Mouse (Mus musculus) neural tube, embryonic 11.5 days (tissue): Measurements from ENCODE around the gene Dleu7. TPM values are rescaled to one million over a fixed set of nuclear protein-coding genes. Genes with fewer than 3 reads are reported as not detected.

ENCODE experiments used
- ATAC-seq: fragments of 200-750 bp; cut with Nextera tagmentation; 2 replicates; pipeline ENCODE4 v1.8.0; 2017; ENCODE audit warnings: moderate number of reproducible peaks, mild to moderate bottlenecking, moderate TSS enrichment, moderate library complexity; ENCODE audit not compliant: insufficient read depth, low FRiP score, low TSS enrichment
- DNase-seq: peaks from one replicate; pipeline ENCODE4 v3.0.0-alpha.2; 2015; ENCODE audit warnings: low spot score
- H3K27ac ChIP-seq: fragments of 300-500 bp; sonication (generic); 2 replicates; pipeline ENCODE4 v1.5.1; 2014; ENCODE audit warnings: low read depth, mild to moderate bottlenecking, low read length
- H3K27me3 ChIP-seq: fragments of 300-500 bp; sonication (generic); 2 replicates; pipeline ENCODE4 v1.6.1; 2014; ENCODE audit warnings: mild to moderate bottlenecking, low read length, mixed read lengths; ENCODE audit not compliant: control insufficient read depth, insufficient read depth
- H3K36me3 ChIP-seq: fragments of 300-500 bp; sonication (generic); 2 replicates; pipeline ENCODE4 v1.6.1; 2014; ENCODE audit warnings: mild to moderate bottlenecking, low read length, moderate library complexity, mixed read lengths; ENCODE audit not compliant: control insufficient read depth, insufficient read depth
- H3K4me1 ChIP-seq: fragments of 300-500 bp; sonication (generic); 2 replicates; pipeline ENCODE4 v1.6.1; 2014; ENCODE audit warnings: low read length, mixed read lengths; ENCODE audit not compliant: control insufficient read depth, insufficient read depth
- H3K4me2 ChIP-seq: fragments of 300-500 bp; sonication (generic); 2 replicates; pipeline ENCODE4 v1.6.1; 2014; ENCODE audit warnings: low read depth, mild to moderate bottlenecking, moderate library complexity
- H3K4me3 ChIP-seq: fragments of 300-500 bp; sonication (generic); 2 replicates; pipeline ENCODE4 v1.5.1; 2014; ENCODE audit warnings: low read depth, low read length
- H3K9ac ChIP-seq: fragments of 300-500 bp; sonication (generic); 2 replicates; pipeline ENCODE4 v1.6.1; 2014; ENCODE audit warnings: mild to moderate bottlenecking, low read length
- H3K9me3 ChIP-seq: fragments of 300-500 bp; sonication (generic); 2 replicates; pipeline ENCODE4 v1.6.1; 2016; ENCODE audit warnings: low read length; ENCODE audit not compliant: control insufficient read depth
- WGBS: fragments of 180-500 bp; shearing (Covaris S2); extraction: QIAGEN DNeasy Blood & Tissue Kit; methylation state at CpG from one replicate; pipeline ENCODE4 v1.1.7; 2014; 5-methylcytosine and 5-hydroxymethylcytosine counted together
- polyA plus RNA-seq: library from polyadenylated mRNA; unstranded; fragments of >200 nt; fragmentation: Nextera tagmentation; extraction: Ambion mirVana; gene quantifications from 2 replicates; pipeline ENCODE4 v1.2.1, GENCODE M21; 2014

Gene Dleu7
- polyA plus RNA-seq, 1 experiment from 2014 or later: 1.6 TPM

DNA sequence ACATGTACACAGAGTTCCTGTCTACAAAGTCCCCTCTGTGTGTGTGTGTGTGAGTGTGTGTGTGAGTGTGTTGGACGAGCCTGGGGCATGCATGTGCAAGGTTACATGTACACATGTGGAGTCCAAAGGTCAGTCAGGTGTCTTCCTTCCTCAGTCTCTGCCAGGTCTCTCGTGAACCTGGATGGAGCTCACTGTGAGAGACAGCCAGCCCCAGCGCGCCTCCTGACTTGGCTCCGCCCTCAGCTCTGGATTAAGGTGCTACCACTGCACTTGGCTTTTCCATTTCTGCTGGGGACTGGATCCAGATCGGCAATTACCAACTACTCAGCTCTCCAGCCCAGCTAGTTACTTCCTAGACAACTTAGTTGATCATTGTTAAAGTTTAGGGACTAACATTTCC is 35.8 kb upstream of the Dleu7 start:
- no peaks in the 10 kb centered on the region for H3K27me3 ChIP-seq
- no peaks in the 10 kb centered on the region for H3K36me3 ChIP-seq
- no peak overlapping the region for H3K4me3 ChIP-seq
- no peak overlapping the region for H3K4me2 ChIP-seq
- 57% methylated on average over 6 of the region's 6 CpGs for WGBS
- no peak overlapping the region for H3K27ac ChIP-seq
- H3K9me3 ChIP-seq: no peaks in the 10 kb centered on the region
- H3K4me1 ChIP-seq: peaks cover 6% of the 10 kb centered on the region; the same call in 1 of the 2 replicates
- ATAC-seq: no peak
- DNase-seq: no peak
- H3K9ac ChIP-seq: no peak overlapping the region

DNA sequence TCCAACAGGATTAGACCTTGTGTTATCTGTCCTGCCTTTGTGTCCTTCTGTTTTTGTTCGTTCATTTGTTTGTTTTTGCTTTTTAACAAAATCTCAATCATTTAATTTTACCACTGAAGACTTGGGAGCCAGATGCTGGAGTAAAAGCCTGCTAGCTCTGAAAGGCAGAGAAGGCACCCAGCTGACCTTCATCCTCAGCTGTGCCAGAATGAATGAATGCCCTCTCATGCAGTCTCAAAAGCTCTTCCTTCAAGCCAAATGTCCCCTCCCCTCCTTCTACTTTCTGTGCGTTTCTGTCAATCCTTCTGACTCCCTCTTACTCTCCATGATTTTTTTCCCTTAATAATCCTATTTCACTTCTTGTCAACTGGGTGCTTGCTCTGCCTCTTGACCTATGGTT is 34.3 kb upstream of the Dleu7 start:
- WGBS: 57% methylated on average over 2 of the region's 2 CpGs
- Histone ChIP-seq H3K4me2 (no peak overlapping the region), H3K4me3 (no peak overlapping the region), H3K9me3 (no peaks in the 10 kb centered on the region), H3K27ac (no peak overlapping the region), H3K36me3 (no peaks in the 10 kb centered on the region), H3K27me3 (no peaks in the 10 kb centered on the region), H3K9ac (no peak overlapping the region), H3K4me1 (peaks cover 4% of the 10 kb centered on the region; the same call in 1 of the 2 replicates)
- ATAC-seq (no peak), DNase-seq (no peak)

DNA sequence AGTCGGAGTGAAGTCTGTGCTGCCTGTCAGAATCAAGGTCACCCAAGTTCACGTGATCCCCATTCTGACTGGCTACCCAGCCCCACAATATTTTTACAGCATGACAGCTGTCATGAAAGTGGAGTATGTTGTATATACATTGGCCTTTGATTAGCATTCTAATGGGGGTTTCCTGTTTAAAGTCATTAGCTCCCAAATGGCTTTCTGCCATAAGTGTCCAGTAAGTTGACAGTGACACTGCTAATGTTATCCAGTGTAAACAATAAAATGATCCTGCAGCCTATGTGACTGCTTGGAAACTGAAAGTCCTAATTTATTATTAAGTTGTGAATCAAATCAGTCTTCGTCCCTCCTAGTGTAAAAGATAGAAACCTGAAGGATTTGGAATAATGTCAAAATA is 33.2 kb upstream of the Dleu7 start:
- H3K4me3 ChIP-seq: no peak overlapping the region
- 87% methylated on average over 3 of the region's 3 CpGs for WGBS
- no peaks in the 10 kb centered on the region for H3K36me3 ChIP-seq
- H3K9me3 ChIP-seq: no peaks in the 10 kb centered on the region
- ATAC-seq (no peak), DNase-seq (no peak)
- no peak overlapping the region for H3K27ac ChIP-seq
- H3K9ac ChIP-seq: no peak overlapping the region
- no peaks in the 10 kb centered on the region for H3K4me1 ChIP-seq
- H3K4me2 ChIP-seq: no peak overlapping the region
- no peaks in the 10 kb centered on the region for H3K27me3 ChIP-seq

DNA sequence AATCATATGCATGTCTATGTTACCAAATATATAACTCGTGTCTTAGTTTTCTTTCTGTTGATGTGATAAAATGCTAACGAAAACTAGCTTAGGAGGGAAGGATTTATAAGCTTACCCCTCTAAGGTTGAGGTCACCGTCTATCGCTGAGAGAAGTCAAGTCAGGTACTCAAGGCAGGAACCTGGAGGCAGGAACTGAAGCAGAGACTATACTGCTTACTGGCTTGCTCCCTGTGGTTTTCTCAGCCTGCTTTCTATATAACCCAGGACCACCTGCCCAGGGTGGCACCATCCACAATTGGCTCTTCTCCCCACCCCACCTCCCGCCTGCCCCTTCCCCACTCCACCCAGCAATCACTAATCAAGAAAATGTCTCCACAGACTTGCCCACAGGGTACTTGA is 32.1 kb upstream of the Dleu7 start:
- H3K4me2 ChIP-seq: no peak overlapping the region
- no peaks in the 10 kb centered on the region for H3K4me1 ChIP-seq
- H3K27me3 ChIP-seq: no peaks in the 10 kb centered on the region
- WGBS: 86% methylated on average over 5 of the region's 5 CpGs
- H3K27ac ChIP-seq: no peak overlapping the region
- ATAC-seq (no peak), DNase-seq (no peak)
- H3K4me3 ChIP-seq: no peak overlapping the region
- no peak overlapping the region for H3K9ac ChIP-seq
- H3K9me3 ChIP-seq: no peaks in the 10 kb centered on the region
- H3K36me3 ChIP-seq: no peaks in the 10 kb centered on the region

DNA sequence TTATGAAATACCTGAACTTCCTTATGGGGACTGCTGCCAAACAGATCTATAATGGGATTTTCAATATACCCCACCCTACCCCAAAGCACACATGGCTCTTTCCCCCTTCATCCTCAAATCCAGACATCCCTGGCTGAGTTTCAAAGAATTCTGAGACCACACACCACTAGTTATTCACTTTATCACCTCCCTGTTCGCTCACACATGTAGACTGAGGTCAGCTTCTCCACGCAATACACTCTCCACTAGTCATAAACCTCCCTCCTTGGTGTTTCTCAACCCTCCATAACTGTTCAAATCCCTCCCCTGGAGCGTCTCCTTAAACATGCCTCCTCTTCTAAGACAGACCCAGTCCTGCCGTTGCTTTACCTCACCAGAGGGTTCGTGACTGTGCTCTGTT is 30.6 kb upstream of the Dleu7 start:
- H3K4me2 ChIP-seq: no peak overlapping the region
- DNase-seq (no peak), ATAC-seq (no peak)
- H3K4me3 ChIP-seq: no peak overlapping the region
- H3K27me3 ChIP-seq: no peaks in the 10 kb centered on the region
- H3K36me3 ChIP-seq: no peaks in the 10 kb centered on the region
- H3K4me1 ChIP-seq: no peaks in the 10 kb centered on the region
- H3K9ac ChIP-seq: no peak overlapping the region
- 89% methylated on average over 5 of the region's 5 CpGs for WGBS
- H3K9me3 ChIP-seq: no peaks in the 10 kb centered on the region
- no peak overlapping the region for H3K27ac ChIP-seq

DNA sequence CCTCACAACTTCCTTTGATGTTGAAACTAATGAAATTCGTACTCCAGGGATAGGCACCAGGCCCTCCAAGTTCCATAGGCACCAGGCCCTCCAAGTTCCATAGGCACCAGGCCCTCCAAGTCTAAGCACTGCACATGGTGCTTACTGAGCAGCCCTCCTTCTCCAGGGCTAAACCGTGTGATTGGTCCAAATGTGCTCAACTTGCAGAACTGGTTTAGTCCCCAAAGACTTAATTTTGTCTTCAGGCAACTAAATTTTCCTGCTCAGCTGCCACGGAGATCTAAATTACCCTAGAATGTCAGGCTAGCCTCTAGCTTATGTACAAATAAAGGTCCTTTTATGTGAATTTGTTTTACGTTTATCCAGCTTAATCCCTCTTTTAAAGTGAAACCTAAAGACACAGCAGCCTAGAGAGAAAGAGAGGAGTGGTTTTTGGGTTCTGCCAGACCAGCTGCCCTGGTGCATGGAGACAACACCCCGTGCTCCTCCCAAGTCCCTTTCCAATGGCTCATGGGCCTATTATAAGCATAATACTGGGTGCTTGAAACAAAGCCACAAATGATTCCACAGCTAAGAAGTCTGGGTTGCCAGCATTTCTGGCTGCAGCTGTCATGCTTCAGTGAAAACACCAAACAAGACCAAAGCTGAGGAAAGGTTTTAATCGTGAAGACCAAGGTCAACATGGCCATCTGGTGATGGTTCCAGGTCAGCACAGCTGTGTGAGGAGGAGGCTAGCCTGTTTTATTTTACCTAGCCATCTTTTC is 29.9 kb upstream of the Dleu7 start:
- 61% methylated on average over 6 of the region's 6 CpGs for WGBS
- Histone ChIP-seq H3K27me3 (no peaks in the 10 kb centered on the region), H3K4me3 (no peak overlapping the region), H3K9me3 (no peaks in the 10 kb centered on the region), H3K4me1 (no peaks in the 10 kb centered on the region), H3K27ac (no peak overlapping the region), H3K4me2 (no peak overlapping the region), H3K36me3 (no peaks in the 10 kb centered on the region), H3K9ac (no peak overlapping the region)
- DNase-seq (no peak), ATAC-seq (no peak)

DNA sequence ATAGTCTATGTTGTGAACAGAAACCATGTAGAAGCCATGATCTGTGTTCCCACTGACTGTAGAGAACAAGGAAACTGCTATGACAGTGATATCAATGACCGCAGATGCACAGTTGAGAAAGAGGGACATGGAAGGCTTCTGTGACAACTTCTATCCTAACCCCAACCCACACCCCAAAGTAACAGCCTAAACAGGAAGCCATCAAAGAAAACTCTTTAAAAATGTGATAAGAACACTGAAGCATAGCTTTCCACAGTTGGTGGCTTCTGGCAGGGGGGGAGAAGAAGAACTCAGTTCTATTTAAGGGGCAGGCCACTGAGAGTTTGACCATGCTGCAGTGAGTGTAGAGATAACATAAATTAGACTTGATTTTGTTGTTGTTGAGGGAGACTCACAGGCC is 18.8 kb upstream of the Dleu7 start:
- H3K4me3 ChIP-seq: no peak overlapping the region
- 100% methylated on average over 1 of the region's 1 CpGs for WGBS
- H3K27me3 ChIP-seq: no peaks in the 10 kb centered on the region
- no peak overlapping the region for H3K4me2 ChIP-seq
- DNase-seq (no peak), ATAC-seq (no peak)
- no peaks in the 10 kb centered on the region for H3K4me1 ChIP-seq
- H3K9ac ChIP-seq: no peak overlapping the region
- no peak overlapping the region for H3K27ac ChIP-seq
- no peaks in the 10 kb centered on the region for H3K36me3 ChIP-seq
- no peaks in the 10 kb centered on the region for H3K9me3 ChIP-seq

DNA sequence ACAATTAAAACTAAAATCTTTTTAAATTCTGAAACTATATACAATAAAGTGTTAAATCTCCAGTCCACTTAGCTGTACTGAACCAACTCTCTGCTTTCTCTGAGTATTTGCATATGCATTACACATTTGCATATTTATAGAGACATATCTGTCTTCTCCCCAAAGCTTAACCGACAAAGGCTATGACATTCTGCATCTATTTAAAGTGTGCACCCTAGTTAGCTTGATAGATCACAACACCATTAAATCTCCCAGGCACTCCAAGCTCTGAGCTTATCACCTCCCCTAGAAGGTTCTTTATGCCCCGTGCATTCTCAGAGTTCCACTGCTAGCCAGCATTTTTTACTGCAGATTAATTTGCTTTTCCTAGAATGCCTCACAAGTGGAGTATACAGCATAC is 16.2 kb upstream of the Dleu7 start:
- no peak for DNase-seq
- ATAC-seq: no peak
- WGBS: 51% methylated on average over 2 of the region's 2 CpGs

DNA sequence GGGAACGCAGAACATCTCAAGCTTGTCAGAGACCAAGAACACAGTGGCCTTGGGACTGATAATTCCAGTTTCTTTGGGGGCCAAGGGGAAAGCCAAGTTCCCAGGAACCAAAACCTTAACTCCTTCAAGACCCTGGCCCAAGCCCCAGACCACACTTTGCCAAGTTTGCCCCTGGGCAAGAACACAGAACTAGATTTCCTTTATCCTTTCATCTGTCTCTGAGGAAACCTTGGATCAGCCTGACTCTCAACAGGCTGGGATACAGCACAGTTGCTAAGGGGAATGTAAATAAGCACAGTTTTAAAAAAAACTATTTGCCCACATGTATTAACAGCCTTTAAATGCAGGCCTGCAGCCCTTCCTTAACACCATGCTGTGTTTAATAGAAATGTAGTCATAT is 14.7 kb upstream of the Dleu7 start:
- H3K27ac ChIP-seq: no peak overlapping the region
- H3K4me3 ChIP-seq: no peak overlapping the region
- ATAC-seq (no peak), DNase-seq (no peak)
- WGBS: 95% methylated on average over 1 of the region's 1 CpGs
- no peaks in the 10 kb centered on the region for H3K27me3 ChIP-seq
- H3K9me3 ChIP-seq: no peaks in the 10 kb centered on the region
- H3K4me2 ChIP-seq: no peak overlapping the region
- H3K9ac ChIP-seq: no peak overlapping the region
- no peaks in the 10 kb centered on the region for H3K4me1 ChIP-seq
- H3K36me3 ChIP-seq: no peaks in the 10 kb centered on the region

More for the DNA sequence above, 16.2 kb upstream of the Dleu7 start:
- Histone ChIP-seq H3K27ac (no peak overlapping the region), H3K36me3 (no peaks in the 10 kb centered on the region), H3K4me3 (no peak overlapping the region), H3K4me2 (no peak overlapping the region), H3K4me1 (no peaks in the 10 kb centered on the region), H3K9ac (no peak overlapping the region), H3K27me3 (no peaks in the 10 kb centered on the region), H3K9me3 (no peaks in the 10 kb centered on the region)
